Mouse (Mus musculus) natural killer cell, adult 2 months (primary cell): ENCODE data around the gene Cldn15.
"Not testable (repeated sequence)": the region's sequence is repeated elsewhere in the genome, so short reads cannot be mapped to it uniquely, and the experiment has no call there.

Experiments used
- DNase-seq, 2 experiments: peaks; one replicate each; pipeline ENCODE4 v3.0.0; 2022; ENCODE audit warnings: low spot score in 2 of 2

The Cldn15 gene

GRCm38 (mm10) chr5:136966331-136966730, at the start of gene Cldn15:
Gene Cldn15, plus strand, starts transcription at chr5:136966616.
- DNase-seq, result no peak

- DNase-seq, result no peak
These were observed 48.7 kb upstream of the Cldn15 start for GRCm38 (mm10) chr5:136917613-136918242.

- peak; percentile 68 to 71 for DNase-seq
These were observed 47.6 kb upstream of the Cldn15 start for GRCm38 (mm10) chr5:136918655-136919472.

- no peak for DNase-seq
These were observed 46.7 kb upstream of the Cldn15 start for GRCm38 (mm10) chr5:136919546-136920301.

GRCm38 (mm10) chr5:136922830-136923229, 43.6 kb upstream of the Cldn15 start:
- DNase-seq, result no peak

- DNase-seq, result no peak
These were observed 42.5 kb upstream of the Cldn15 start for GRCm38 (mm10) chr5:136923751-136924478.

GRCm38 (mm10) chr5:136929073-136929472, 37.3 kb upstream of the Cldn15 start:
- peak; percentile 52 to 72 for DNase-seq

- DNase-seq, result no peak
These were observed 34.5 kb upstream of the Cldn15 start for GRCm38 (mm10) chr5:136931896-136932295.

GRCm38 (mm10) chr5:136932956-136933355, 33.5 kb upstream of the Cldn15 start:
- DNase-seq, result no peak

- DNase-seq, result no peak
These were observed 32.5 kb upstream of the Cldn15 start for GRCm38 (mm10) chr5:136933930-136934329.

- DNase-seq, result peak in 1 of 2 experiments; percentile 23
These were observed 30.3 kb upstream of the Cldn15 start for GRCm38 (mm10) chr5:136935905-136936695.

- DNase-seq, result no peak
These were observed 29.7 kb upstream of the Cldn15 start for GRCm38 (mm10) chr5:136936750-136937149.

- no peak for DNase-seq
These were observed 28.8 kb upstream of the Cldn15 start for GRCm38 (mm10) chr5:136937621-136938020.

GRCm38 (mm10) chr5:136939284-136939683, 27.1 kb upstream of the Cldn15 start:
- DNase-seq, result peak; percentile 29 to 39

- not testable (repeated sequence) for DNase-seq
These were observed 26.4 kb upstream of the Cldn15 start for GRCm38 (mm10) chr5:136940029-136940428.

GRCm38 (mm10) chr5:136940845-136941560, 25.4 kb upstream of the Cldn15 start:
- DNase-seq, result no peak

- no peak for DNase-seq
These were observed 23.6 kb upstream of the Cldn15 start for GRCm38 (mm10) chr5:136942781-136943180.

- no peak for DNase-seq
These were observed 23.0 kb upstream of the Cldn15 start for GRCm38 (mm10) chr5:136943382-136943781.

- no peak for DNase-seq
These were observed 21.3 kb upstream of the Cldn15 start for GRCm38 (mm10) chr5:136945084-136945483.

- no peak for DNase-seq
These were observed 18.5 kb upstream of the Cldn15 start for GRCm38 (mm10) chr5:136947874-136948273.
